Mouse (Mus musculus) heart, adult 2 months (tissue): ENCODE results near the gene Exosc7. TPM values are rescaled to one million over a fixed set of nuclear protein-coding genes. Genes with fewer than 3 reads are reported as not detected.

ENCODE experiments used
- DNase-seq, 2 experiments: peaks; one replicate each; pipeline ENCODE4 v3.0.0; 2021
- H3K27ac ChIP-seq: fragments of 200-600 bp; 2 replicates; pipeline ENCODE4 v1.8.1; 2022
- H3K27me3 ChIP-seq: fragments of 200-500 bp; 2 replicates; pipeline ENCODE4 v1.6.1; 2012; ENCODE audit warnings: mild to moderate bottlenecking, low read length, inconsistent platforms, mixed read lengths; ENCODE audit not compliant: control insufficient read depth, insufficient read depth
- H3K36me3 ChIP-seq: fragments of 200-500 bp; 2 replicates; pipeline ENCODE4 v1.6.1; 2012; ENCODE audit warnings: low read length, inconsistent platforms; ENCODE audit not compliant: control insufficient read depth, insufficient read depth
- H3K4me1 ChIP-seq: fragments of 200-500 bp; 2 replicates; pipeline ENCODE4 v1.6.1; 2011; ENCODE audit warnings: low read length; ENCODE audit not compliant: control insufficient read depth, insufficient read depth
- H3K4me3 ChIP-seq: fragments of 200-600 bp; 2 replicates; pipeline ENCODE4 v1.8.1; 2022
- H3K79me2 ChIP-seq: fragments of 200-500 bp; replicated peaks from 2 replicates; pipeline ENCODE4 v1.6.1; 2012; ENCODE audit warnings: mild to moderate bottlenecking, inconsistent platforms, low read length, moderate library complexity, mixed read lengths; ENCODE audit not compliant: control insufficient read depth, insufficient read depth
- H3K9ac ChIP-seq: fragments of 200-500 bp; 2 replicates; pipeline ENCODE4 v1.6.1; 2012; ENCODE audit warnings: low read depth, mild to moderate bottlenecking, control low read depth, inconsistent platforms, low read length, mixed read lengths
- CTCF ChIP-seq: fragments of 200-600 bp; IDR thresholded peaks from 2 replicates; pipeline ENCODE4 v1.8.1; 2022; ENCODE audit warnings: antibody characterized with exemption, mild to moderate bottlenecking, moderate library complexity
- EP300 ChIP-seq: fragments of 200-500 bp; IDR thresholded peaks from 2 replicates; pipeline ENCODE4 v1.6.1; 2011; ENCODE audit warnings: low read depth, low read length, control low read depth; ENCODE audit not compliant: insufficient read depth
- POLR2A ChIP-seq: fragments of 200-500 bp; IDR thresholded peaks from 2 replicates; pipeline ENCODE4 v1.6.1; 2011; ENCODE audit warnings: mild to moderate bottlenecking, low read depth, low read length, control low read depth; ENCODE audit not compliant: insufficient read depth
- WGBS: fragments of 180-500 bp; shearing (Covaris S2); methylation state at CpG from one replicate; pipeline ENCODE4 v1.1.7; 2018; 5-methylcytosine and 5-hydroxymethylcytosine counted together
- intact Hi-C: fragments of 180-260 bp; cut with DNase I; formaldehyde crosslinking; loops from one replicate; pipeline ENCODE4 v1.15.1; 2025
- long read RNA-seq: library from polyadenylated mRNA; stranded (forward); transcript quantifications from one replicate; pipeline ENCODE4 v2.0.0, GENCODE M21; 2021
- polyA plus RNA-seq: library from polyadenylated mRNA; depleted of rRNA; stranded (reverse); fragments of >200 nt; gene quantifications from 2 replicates; pipeline ENCODE4 v1.2.3, GENCODE M21; 2012; rRNA removed
- total RNA-seq, 2 experiments: library from RNA; stranded (reverse); gene quantifications; 2 replicates each; pipeline ENCODE4 v1.2.3; 2021

Gene Exosc7
- total RNA-seq (10 to 100 TPM; 26.7 to 27.9 TPM), polyA plus RNA-seq (19.8 and 34.5 TPM in 2 replicates)
- long read RNA-seq, transcript Exosc7-201 (8 exons, 1,053 nt), result major isoform, 34 of 41 reads
- long read RNA-seq, partial matches to known transcripts, result 2 of 41 reads
- long read RNA-seq, other reads (novel, unspliced or antisense), result 5 of 41 reads

DNA sequence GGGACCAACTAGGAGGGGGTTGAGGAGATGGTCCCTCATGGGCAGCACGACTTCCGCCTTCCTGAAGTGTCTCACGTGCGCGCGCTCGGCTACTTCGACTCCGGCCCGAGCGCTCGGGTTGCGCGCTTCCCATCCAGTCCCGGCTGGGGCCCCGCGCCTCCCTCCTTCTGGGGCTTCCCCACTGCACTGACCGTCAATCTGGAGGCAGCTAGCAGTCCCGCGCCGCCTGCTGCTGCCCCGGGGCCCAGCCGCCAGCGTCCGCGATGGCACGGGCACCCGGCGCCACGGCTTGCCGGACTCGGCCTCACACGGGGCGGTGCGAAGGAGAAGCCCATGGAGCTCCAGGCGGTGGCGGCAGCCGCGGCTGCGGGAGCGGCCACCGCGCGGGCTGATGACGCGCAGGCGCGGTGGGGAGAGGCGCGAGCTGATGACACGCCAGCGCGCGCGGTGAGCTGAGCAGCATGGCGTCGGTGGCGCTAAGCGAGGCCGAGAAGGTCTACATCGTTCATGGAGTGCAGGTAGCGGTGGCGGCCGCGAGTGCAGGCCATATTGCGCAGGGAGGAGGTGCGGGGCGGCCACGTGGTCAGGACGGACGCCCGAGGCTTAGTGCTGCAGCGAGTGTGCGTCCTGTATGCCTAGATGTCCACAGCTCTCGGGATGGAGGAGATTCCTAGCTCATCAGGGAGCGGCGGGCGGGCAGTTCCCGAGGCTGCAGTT lies at the start of gene Exosc7, which contains the start of gene Zdhhc3:
TSS of gene Exosc7 (plus strand) at position 411 of the 717 bp plus-strand sequence.
TSS of gene Zdhhc3 (minus strand) at position 401 of the 717 bp plus-strand sequence.
- 0 out of 2 replicates have a peak, but pooled peaks have one; percentile 13 for TF ChIP-seq EP300
- TF ChIP-seq POLR2A, result peak; percentile 81
- TF ChIP-seq CTCF, result peak; percentile 31
- Histone ChIP-seq H3K27me3 (no peaks in the 10 kb centered on the region), H3K9ac (peak within 1 kb of the TSS; percentile 87), H3K79me2 (peaks cover 4% of the 10 kb centered on the region; the same call in 1 of the 2 replicates), H3K36me3 (no peaks in the 10 kb centered on the region; the same call in 1 of the 2 replicates), H3K4me1 (peaks cover 2% of the 10 kb centered on the region; the same call in 1 of the 2 replicates), H3K4me3 (peak within 1 kb of the TSS; percentile 88), H3K27ac (peak within 1 kb of the TSS; percentile 80)
- DNase-seq, result peak; percentile 93
- under 1% methylated on average over 79 of the region's 79 CpGs for WGBS
- intact Hi-C loops, result loop anchor here (5.0 kb wide), 3 partner anchors 91 to 329 kb away; partner anchors contain the start of genes 1110059G10Rik, Kif15 and Tmem42

DNA sequence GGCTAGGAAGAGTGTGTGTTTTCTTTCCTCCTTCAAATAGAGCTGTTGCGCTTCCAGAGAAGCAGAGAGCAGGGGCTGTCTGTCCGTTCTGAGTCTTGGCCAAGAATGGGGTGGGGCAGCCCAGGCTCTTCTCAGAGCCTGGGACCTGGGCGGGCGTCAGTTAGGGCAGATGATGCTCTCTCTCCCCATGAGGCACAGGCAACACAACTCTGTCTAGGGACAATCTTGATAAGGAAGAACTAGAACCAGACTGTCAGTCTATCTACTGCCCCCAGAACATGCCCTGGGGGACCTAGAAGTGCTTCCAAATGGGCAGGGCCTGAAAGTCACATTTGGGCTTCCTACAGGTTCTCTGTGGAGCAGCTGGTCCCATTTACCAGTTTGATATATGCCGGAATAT lies 33.9 kb upstream of the Exosc7 start:
- H3K27ac ChIP-seq, result no peak overlapping the region
- WGBS, result 87% methylated on average over 5 of the region's 5 CpGs
- H3K9ac ChIP-seq, result no peak overlapping the region
- no peak for DNase-seq
- no peaks in the 10 kb centered on the region for H3K36me3 ChIP-seq
- H3K4me3 ChIP-seq, result no peak overlapping the region
- H3K4me1 ChIP-seq, result no peaks in the 10 kb centered on the region
- TF ChIP-seq EP300 (no peak), CTCF (no peak), POLR2A (no peak)
- no peaks in the 10 kb centered on the region for H3K79me2 ChIP-seq
- intact Hi-C loops, result no loop called here
- no peaks in the 10 kb centered on the region for H3K27me3 ChIP-seq

DNA sequence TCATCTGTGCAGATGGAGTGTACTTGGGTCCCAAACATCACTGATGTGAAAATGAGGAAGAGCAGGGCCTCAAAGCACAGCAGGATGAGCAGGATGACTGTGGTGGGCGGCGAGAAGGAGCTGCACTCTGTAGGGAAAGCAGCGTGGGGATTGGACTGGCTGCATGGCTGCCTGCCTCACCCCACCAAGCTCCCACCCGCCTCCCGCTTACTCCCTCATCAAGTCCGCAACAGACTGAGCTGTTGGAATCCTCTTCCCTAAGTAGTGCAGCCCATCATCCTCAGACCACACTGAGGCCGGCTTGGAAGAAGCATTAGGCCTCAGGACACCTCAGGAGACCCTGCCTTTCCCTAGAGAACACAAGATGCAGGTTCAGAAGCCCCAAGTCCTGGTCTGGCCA lies 32.7 kb upstream of the Exosc7 start:
- no peak for DNase-seq
- H3K4me3 ChIP-seq, result no peak overlapping the region
- no peak overlapping the region for H3K27ac ChIP-seq
- WGBS, result 92% methylated on average over 7 of the region's 7 CpGs
- no peak overlapping the region for H3K9ac ChIP-seq
- intact Hi-C loops, result no loop called here
- TF ChIP-seq EP300 (no peak), POLR2A (no peak), CTCF (no peak)
- no peaks in the 10 kb centered on the region for H3K79me2 ChIP-seq
- H3K27me3 ChIP-seq, result no peaks in the 10 kb centered on the region
- H3K4me1 ChIP-seq, result no peaks in the 10 kb centered on the region
- no peaks in the 10 kb centered on the region for H3K36me3 ChIP-seq

DNA sequence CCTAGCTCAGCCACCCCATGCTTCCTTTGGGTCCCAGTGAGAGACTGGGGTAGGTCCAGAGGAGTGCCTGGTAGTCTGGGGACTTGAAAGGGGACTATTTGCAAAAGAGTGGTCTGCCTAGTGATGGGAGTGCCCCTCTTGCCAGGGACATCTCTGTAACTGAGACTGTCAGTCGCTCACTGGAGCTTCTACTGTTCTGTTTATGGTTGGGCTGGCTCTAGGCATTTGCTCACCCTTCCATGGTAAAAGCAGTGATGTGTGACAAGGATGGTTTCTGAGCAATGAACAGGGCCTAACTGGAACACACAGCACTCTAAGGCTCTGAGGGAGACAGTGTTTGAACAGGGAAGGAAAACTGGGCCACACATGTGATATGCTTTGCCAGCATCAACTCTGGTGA lies 32.2 kb upstream of the Exosc7 start:
- H3K79me2 ChIP-seq, result no peaks in the 10 kb centered on the region
- H3K36me3 ChIP-seq, result no peaks in the 10 kb centered on the region
- H3K27ac ChIP-seq, result no peak overlapping the region
- DNase-seq, result no peak
- no peak overlapping the region for H3K4me3 ChIP-seq
- WGBS, result 85% methylated on average over 1 of the region's 1 CpGs
- intact Hi-C loops, result no loop called here
- H3K4me1 ChIP-seq, result no peaks in the 10 kb centered on the region
- H3K9ac ChIP-seq, result no peak overlapping the region
- no peaks in the 10 kb centered on the region for H3K27me3 ChIP-seq
- no peak for TF ChIP-seq EP300
- no peak for TF ChIP-seq CTCF

DNA sequence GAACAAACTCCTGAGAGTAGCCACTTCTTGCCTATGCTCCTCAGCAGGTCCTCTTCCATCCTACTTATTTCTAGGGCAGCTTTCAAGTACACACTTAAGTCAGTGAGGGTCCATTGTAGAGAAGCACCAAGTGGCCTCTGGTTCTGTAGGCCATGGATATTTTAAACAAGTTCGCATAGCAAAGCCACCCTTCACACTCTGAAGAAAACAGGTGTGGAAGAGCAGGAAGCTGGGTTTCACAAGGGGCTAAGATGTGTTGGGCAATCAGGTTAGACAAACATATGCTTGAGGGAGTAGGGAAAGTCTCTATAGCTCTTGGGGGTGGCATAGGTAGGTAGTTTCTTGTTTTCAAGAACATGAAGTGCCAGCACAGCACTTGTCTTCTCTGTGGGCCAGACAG lies 27.6 kb upstream of the Exosc7 start:
- no peaks in the 10 kb centered on the region for H3K36me3 ChIP-seq
- H3K4me3 ChIP-seq, result no peak overlapping the region
- H3K9ac ChIP-seq, result no peak overlapping the region
- H3K4me1 ChIP-seq, result no peaks in the 10 kb centered on the region
- 90% methylated on average over 1 of the region's 1 CpGs for WGBS
- no peaks in the 10 kb centered on the region for H3K79me2 ChIP-seq
- H3K27me3 ChIP-seq, result no peaks in the 10 kb centered on the region
- intact Hi-C loops, result no loop called here
- H3K27ac ChIP-seq, result no peak overlapping the region
- no peak for DNase-seq
- TF ChIP-seq EP300 (no peak), POLR2A (no peak)

DNA sequence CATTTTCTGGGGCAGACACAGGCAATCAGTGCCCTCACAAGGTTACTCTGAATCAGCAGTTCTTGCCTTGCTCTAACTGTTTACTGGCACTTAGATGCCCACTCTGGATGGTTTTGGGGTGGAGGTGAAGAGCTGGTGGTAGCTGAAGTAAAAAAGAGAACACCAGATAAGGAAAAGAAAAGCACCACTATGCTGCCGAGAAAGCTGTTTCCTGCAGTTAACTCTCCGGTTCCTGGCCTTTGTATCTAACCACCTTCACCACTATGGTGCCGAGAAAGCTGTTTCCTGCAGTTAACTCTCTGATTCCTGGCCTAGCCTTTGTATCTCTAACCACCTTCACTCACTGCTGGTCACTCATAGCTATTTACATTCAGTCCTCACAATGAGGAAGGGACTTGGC lies 25.5 kb upstream of the Exosc7 start:
- Histone ChIP-seq H3K27me3 (no peaks in the 10 kb centered on the region), H3K79me2 (no peaks in the 10 kb centered on the region), H3K36me3 (no peaks in the 10 kb centered on the region), H3K4me1 (no peaks in the 10 kb centered on the region), H3K9ac (no peak overlapping the region), H3K4me3 (no peak overlapping the region), H3K27ac (no peak overlapping the region)
- 39% methylated on average over 3 of the region's 3 CpGs for WGBS
- intact Hi-C loops, result no loop called here
- no peak for DNase-seq
- TF ChIP-seq CTCF (no peak), EP300 (no peak), POLR2A (no peak)
